In the genomic region with DNA sequence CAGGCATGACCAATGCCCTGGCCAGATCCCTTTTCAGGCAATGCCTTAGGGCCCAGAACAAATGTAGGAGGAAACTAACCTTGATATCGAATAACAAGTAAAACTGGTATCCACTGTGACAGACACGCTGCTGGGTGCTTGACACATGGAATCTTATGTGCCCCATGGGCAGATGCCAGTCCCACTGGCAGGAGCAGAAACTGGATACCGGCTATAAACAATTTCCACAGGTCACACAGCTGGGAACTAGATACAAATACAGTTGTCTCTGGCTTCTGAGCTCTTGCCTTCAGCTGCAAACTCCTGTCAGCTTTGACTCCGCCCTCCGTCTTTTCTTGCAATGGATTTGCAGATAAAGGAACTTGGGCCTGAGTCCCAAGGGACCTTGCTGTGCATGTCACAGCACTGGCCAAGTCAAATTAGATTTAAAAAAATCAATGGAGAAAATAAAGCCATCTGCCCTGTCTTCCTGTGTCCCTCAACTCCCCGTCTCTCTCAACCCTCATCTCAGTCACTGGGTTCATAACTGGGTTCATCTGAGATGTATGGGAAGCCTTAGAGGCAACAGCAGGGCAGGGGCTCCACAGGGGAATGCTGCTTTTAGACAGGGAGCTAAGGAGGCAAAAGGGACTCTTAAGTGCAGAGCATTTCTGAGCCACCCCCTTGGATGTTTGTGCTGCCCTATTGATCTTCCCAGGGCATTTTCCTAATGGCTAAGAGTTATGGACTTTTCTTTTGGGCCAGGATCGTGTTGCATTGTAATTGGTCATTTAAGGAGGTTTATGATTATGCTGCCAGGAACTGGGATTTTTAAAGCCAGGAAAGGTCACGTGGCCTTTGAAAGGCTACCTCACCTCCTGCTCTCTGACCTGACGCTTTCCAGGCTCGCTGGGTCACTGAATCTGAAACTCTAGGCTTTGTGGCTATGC, we compare ENCODE assay signal across 12 mouse cellular contexts.
DNase-seq lines count a peak whose midpoint lies in the region; ATAC-seq and TF ChIP-seq lines count a peak whose summit lies in the region.
"Had no signal": no experiment of that assay in that cellular context is flagged by ENCODE, and none has a peak within 500 bp of the region (broad histone marks: within the 10 kb centered on the region; RNA-seq: fewer than 3 reads in every experiment).

No protein-coding gene starts in this region.

- no peaks in the 10 kb centered on the region for H3K9me3 ChIP-seq in hindbrain, postnatal 0 days (ENCODE audit: low read length)
- no peaks in the 10 kb centered on the region for H3K9me3 ChIP-seq in hindbrain, embryonic 13.5 days
- no peaks in the 10 kb centered on the region for H3K9me3 ChIP-seq in limb, embryonic 14.5 days (ENCODE audit: control insufficient read depth, low read length)
- H3K9me3 ChIP-seq: limb, embryonic 12.5 days had no signal

- no peak for TF ChIP-seq CTCF in hindbrain, postnatal 0 days (IDR thresholded peaks at IDR 0.05; ENCODE audit: low read depth)

- peak; percentile 57 for DNase-seq in hindbrain, postnatal 0 days (ENCODE audit: low spot score)
- DNase-seq in embryo, embryonic 11 days = peak; percentile 67
- peak; percentile 19 for DNase-seq in kidney, adult 11 months
- DNase-seq in limb, embryonic 14.5 days (ENCODE audit: low spot score) = no peak
- no peak for DNase-seq in right cerebral cortex, postnatal 14 days
- no peak for DNase-seq in left cerebral cortex, adult 8-10 months (ENCODE audit: low spot score in 2 of 2)
- DNase-seq: adrenal gland, postnatal 25 days; cerebellum, adult 8-10 months had no signal

- no peak overlapping the region for H3K27ac ChIP-seq in hindbrain, postnatal 0 days
- H3K27ac ChIP-seq in hindbrain, embryonic 13.5 days = no peak overlapping the region; the same call in 1 of the 2 replicates
- no peak overlapping the region for H3K27ac ChIP-seq in limb, embryonic 14.5 days (replicated peaks; ENCODE audit: low read depth, low read length)
- H3K27ac ChIP-seq: limb, embryonic 12.5 days had no signal

- TF ChIP-seq POLR2A in limb, embryonic 14.5 days (IDR thresholded peaks at IDR 0.05; ENCODE audit: borderline replicate concordance, extremely low read depth, insufficient read depth, insufficient read length) = no peak

- no peaks in the 10 kb centered on the region for H3K36me3 ChIP-seq in hindbrain, postnatal 0 days (ENCODE audit: insufficient read depth, low read length)
- no peaks in the 10 kb centered on the region for H3K36me3 ChIP-seq in hindbrain, embryonic 13.5 days
- no peaks in the 10 kb centered on the region for H3K36me3 ChIP-seq in limb, embryonic 14.5 days (ENCODE audit: control insufficient read depth, insufficient read depth, low read length)
- H3K36me3 ChIP-seq: limb, embryonic 12.5 days had no signal

- H3K27me3 ChIP-seq in hindbrain, postnatal 0 days (ENCODE audit: insufficient read depth, low read length) = no peaks in the 10 kb centered on the region
- no peaks in the 10 kb centered on the region; the same call in 1 of the 2 replicates for H3K27me3 ChIP-seq in hindbrain, embryonic 13.5 days
- H3K27me3 ChIP-seq in limb, embryonic 14.5 days (ENCODE audit: control insufficient read depth, insufficient read depth, low read length) = no peaks in the 10 kb centered on the region
- H3K27me3 ChIP-seq: limb, embryonic 12.5 days had no signal

- no peak overlapping the region for H3K4me2 ChIP-seq in hindbrain, postnatal 0 days (ENCODE audit: low read depth, low read length)
- H3K4me2 ChIP-seq in hindbrain, embryonic 13.5 days = no peak overlapping the region
- H3K4me2 ChIP-seq in limb, embryonic 14.5 days (replicated peaks; ENCODE audit: low read depth, low read length, severe bottlenecking) = no peak overlapping the region
- H3K4me2 ChIP-seq: limb, embryonic 12.5 days had no signal

- H3K4me1 ChIP-seq in hindbrain, postnatal 0 days (ENCODE audit: insufficient read depth, low read length) = no peaks in the 10 kb centered on the region
- H3K4me1 ChIP-seq in hindbrain, embryonic 13.5 days (replicated peaks) = peaks cover 32% of the 10 kb centered on the region
- peaks cover 17% of the 10 kb centered on the region for H3K4me1 ChIP-seq in limb, embryonic 14.5 days (ENCODE audit: control insufficient read depth, insufficient read depth, low read length)

- ATAC-seq in hindbrain, postnatal 0 days = no peak
- ATAC-seq in hindbrain, embryonic 13.5 days (ENCODE audit: low FRiP score) = no peak
- peak; percentile 44; the same call in 1 of the 2 replicates for ATAC-seq in limb, embryonic 14.5 days (ENCODE audit: low FRiP score, low read depth)
- ATAC-seq in CD4-positive, CD25-positive, alpha-beta regulatory T cell, adult 4 months = no peak

- H3K9ac ChIP-seq in hindbrain, postnatal 0 days (replicated peaks; ENCODE audit: low read length) = no peak overlapping the region
- no peak overlapping the region for H3K9ac ChIP-seq in hindbrain, embryonic 13.5 days
- H3K9ac ChIP-seq in limb, embryonic 14.5 days (ENCODE audit: low read depth, low read length, severe bottlenecking) = no peak overlapping the region
- H3K9ac ChIP-seq: limb, embryonic 12.5 days had no signal

- no peak overlapping the region for H3K4me3 ChIP-seq in hindbrain, postnatal 0 days (ENCODE audit: low read length)
- no peak overlapping the region for H3K4me3 ChIP-seq in hindbrain, embryonic 13.5 days
- H3K4me3 ChIP-seq in limb, embryonic 14.5 days (replicated peaks; ENCODE audit: low read length) = no peak overlapping the region
- H3K4me3 ChIP-seq: erythroblast, embryonic 14.5 days; limb, embryonic 12.5 days had no signal

- WGBS in hindbrain, postnatal 0 days = 53% methylated on average over 10 of the region's 10 CpGs
- 41% methylated on average over 10 of the region's 10 CpGs for WGBS in hindbrain, embryonic 13.5 days
- WGBS in limb, embryonic 14.5 days = 32% methylated on average over 10 of the region's 10 CpGs

Comparison
In these comparisons a context has a peak if more than half of its experiments do, and no peak if none do; other contexts are left out.
1. DNase-seq: peak in hindbrain, postnatal 0 days (single experiment), embryo, embryonic 11 days (single experiment) and kidney, adult 11 months (single experiment); none in limb, embryonic 14.5 days (single experiment), right cerebral cortex, postnatal 14 days (single experiment) and left cerebral cortex, adult 8-10 months (0 of 2).